Mouse (Mus musculus): ENCODE measurements at regions not wholly inside any gene's neighbourhood (a gene's known extent, or its start where the extent isn't known, plus 50 kb on each side); places are given as distances from the start of the nearest gene placed in this dataset.

- H3K4me1 ChIP-seq (ENCODE audit: control insufficient read depth, insufficient read depth, low read length) = no peaks in the 10 kb centered on the region
These were observed 92.8 kb upstream of the Robo2 start for GRCm38 (mm10) chr16:74504426-74504825.

GRCm38 (mm10) chr16:74500687-74501086, 89.1 kb upstream of the Robo2 start:
- Histone ChIP-seq H3K4me1 (ENCODE audit: control insufficient read depth, insufficient read depth, low read length) (no peaks in the 10 kb centered on the region), H3K27me3 (ENCODE audit: control insufficient read depth, insufficient read depth, low read length) (no peaks in the 10 kb centered on the region), H3K27ac (ENCODE audit: control insufficient read depth, insufficient read depth, low read depth, low read length) (no peak overlapping the region), H3K4me3 (ENCODE audit: control insufficient read depth, low read depth, low read length) (no peak overlapping the region), H3K36me3 (ENCODE audit: control insufficient read depth, insufficient read depth, low read length) (no peaks in the 10 kb centered on the region)
- TF ChIP-seq POLR2A (IDR thresholded peaks at IDR 0.05; ENCODE audit: control insufficient read depth, low read depth, low read length) (no peak), CTCF (IDR thresholded peaks at IDR 0.05; ENCODE audit: control insufficient read depth, insufficient read depth, insufficient replicate concordance, low read depth, low read length) (no peak)

More at GRCm38 (mm10) chr16:74504426-74504825, 92.8 kb upstream of the Robo2 start:
- H3K27ac ChIP-seq (ENCODE audit: control insufficient read depth, insufficient read depth, low read depth, low read length) = no peak overlapping the region
- TF ChIP-seq POLR2A (IDR thresholded peaks at IDR 0.05; ENCODE audit: control insufficient read depth, low read depth, low read length) = no peak
- TF ChIP-seq CTCF (IDR thresholded peaks at IDR 0.05; ENCODE audit: control insufficient read depth, insufficient read depth, insufficient replicate concordance, low read depth, low read length) = no peak
- no peaks in the 10 kb centered on the region for H3K36me3 ChIP-seq (ENCODE audit: control insufficient read depth, insufficient read depth, low read length)
- H3K27me3 ChIP-seq (ENCODE audit: control insufficient read depth, insufficient read depth, low read length) = no peaks in the 10 kb centered on the region
- H3K4me3 ChIP-seq (ENCODE audit: control insufficient read depth, low read depth, low read length) = no peak overlapping the region

GRCm38 (mm10) chr16:74467745-74468420, 56.3 kb upstream of the Robo2 start:
- Histone ChIP-seq H3K4me1 (ENCODE audit: control insufficient read depth, insufficient read depth, low read length) (no peaks in the 10 kb centered on the region), H3K36me3 (ENCODE audit: control insufficient read depth, insufficient read depth, low read length) (no peaks in the 10 kb centered on the region), H3K27me3 (ENCODE audit: control insufficient read depth, insufficient read depth, low read length) (no peaks in the 10 kb centered on the region), H3K27ac (ENCODE audit: control insufficient read depth, insufficient read depth, low read depth, low read length) (no peak overlapping the region), H3K4me3 (ENCODE audit: control insufficient read depth, low read depth, low read length) (no peak overlapping the region)
- TF ChIP-seq POLR2A (IDR thresholded peaks at IDR 0.05; ENCODE audit: control insufficient read depth, low read depth, low read length) = no peak
- no peak for TF ChIP-seq CTCF (IDR thresholded peaks at IDR 0.05; ENCODE audit: control insufficient read depth, insufficient read depth, insufficient replicate concordance, low read depth, low read length)

GRCm38 (mm10) chr16:74467159-74467558, 55.5 kb upstream of the Robo2 start:
- H3K27me3 ChIP-seq (ENCODE audit: control insufficient read depth, insufficient read depth, low read length) = no peaks in the 10 kb centered on the region
- H3K27ac ChIP-seq (ENCODE audit: control insufficient read depth, insufficient read depth, low read depth, low read length) = no peak overlapping the region
- no peaks in the 10 kb centered on the region for H3K4me1 ChIP-seq (ENCODE audit: control insufficient read depth, insufficient read depth, low read length)
- no peaks in the 10 kb centered on the region for H3K36me3 ChIP-seq (ENCODE audit: control insufficient read depth, insufficient read depth, low read length)
- TF ChIP-seq CTCF (IDR thresholded peaks at IDR 0.05; ENCODE audit: control insufficient read depth, insufficient read depth, insufficient replicate concordance, low read depth, low read length) (no peak), POLR2A (IDR thresholded peaks at IDR 0.05; ENCODE audit: control insufficient read depth, low read depth, low read length) (no peak)
- no peak overlapping the region for H3K4me3 ChIP-seq (ENCODE audit: control insufficient read depth, low read depth, low read length)

- no peak overlapping the region for H3K4me3 ChIP-seq (ENCODE audit: control insufficient read depth, low read depth, low read length)
- no peaks in the 10 kb centered on the region for H3K36me3 ChIP-seq (ENCODE audit: control insufficient read depth, insufficient read depth, low read length)
- H3K27ac ChIP-seq (ENCODE audit: control insufficient read depth, insufficient read depth, low read depth, low read length) = no peak overlapping the region
- no peak for TF ChIP-seq POLR2A (IDR thresholded peaks at IDR 0.05; ENCODE audit: control insufficient read depth, low read depth, low read length)
- TF ChIP-seq CTCF (IDR thresholded peaks at IDR 0.05; ENCODE audit: control insufficient read depth, insufficient read depth, insufficient replicate concordance, low read depth, low read length) = no peak
- H3K27me3 ChIP-seq (ENCODE audit: control insufficient read depth, insufficient read depth, low read length) = no peaks in the 10 kb centered on the region
- no peaks in the 10 kb centered on the region for H3K4me1 ChIP-seq (ENCODE audit: control insufficient read depth, insufficient read depth, low read length)
These were observed 53.2 kb upstream of the Robo2 start for GRCm38 (mm10) chr16:74464835-74465234.

GRCm38 (mm10) chr16:74464290-74464689, 52.7 kb upstream of the Robo2 start:
- Histone ChIP-seq H3K27ac (ENCODE audit: control insufficient read depth, insufficient read depth, low read depth, low read length) (no peak overlapping the region), H3K36me3 (ENCODE audit: control insufficient read depth, insufficient read depth, low read length) (no peaks in the 10 kb centered on the region), H3K4me3 (ENCODE audit: control insufficient read depth, low read depth, low read length) (no peak overlapping the region), H3K27me3 (ENCODE audit: control insufficient read depth, insufficient read depth, low read length) (no peaks in the 10 kb centered on the region), H3K4me1 (ENCODE audit: control insufficient read depth, insufficient read depth, low read length) (no peaks in the 10 kb centered on the region)
- no peak for TF ChIP-seq CTCF (IDR thresholded peaks at IDR 0.05; ENCODE audit: control insufficient read depth, insufficient read depth, insufficient replicate concordance, low read depth, low read length)
- TF ChIP-seq POLR2A (IDR thresholded peaks at IDR 0.05; ENCODE audit: control insufficient read depth, low read depth, low read length) = no peak

GRCm38 (mm10) chr16:74462436-74462835, 50.8 kb upstream of the Robo2 start:
- no peak overlapping the region for H3K4me3 ChIP-seq (ENCODE audit: control insufficient read depth, low read depth, low read length)
- no peaks in the 10 kb centered on the region for H3K27me3 ChIP-seq (ENCODE audit: control insufficient read depth, insufficient read depth, low read length)
- H3K36me3 ChIP-seq (ENCODE audit: control insufficient read depth, insufficient read depth, low read length) = no peaks in the 10 kb centered on the region
- no peak overlapping the region for H3K27ac ChIP-seq (ENCODE audit: control insufficient read depth, insufficient read depth, low read depth, low read length)
- TF ChIP-seq POLR2A (IDR thresholded peaks at IDR 0.05; ENCODE audit: control insufficient read depth, low read depth, low read length) (no peak), CTCF (IDR thresholded peaks at IDR 0.05; ENCODE audit: control insufficient read depth, insufficient read depth, insufficient replicate concordance, low read depth, low read length) (no peak)
- H3K4me1 ChIP-seq (ENCODE audit: control insufficient read depth, insufficient read depth, low read length) = no peaks in the 10 kb centered on the region

Measured in testis, adult 2 months (tissue).